Mouse (Mus musculus): ENCODE results near the gene Phactr3.

- no peak for TF ChIP-seq CTCF (conservative IDR thresholded peaks at IDR 0.05; ENCODE audit: low read length)
- no peak for TF ChIP-seq POU5F1 (IDR thresholded peaks at IDR 0.05; ENCODE audit: borderline replicate concordance, low read length)
Measured at GRCm38 (mm10) chr2:178188988-178189387, 70.2 kb downstream of the Phactr3 start.
